Mouse (Mus musculus) forebrain, embryonic 16.5 days (tissue): Measurements from ENCODE around the gene Mbtps2. TPM values are rescaled to one million over a fixed set of nuclear protein-coding genes. Genes with fewer than 3 reads are reported as not detected.
A peak's percentile ranks its signal among the peaks of the same experiment; 100 is the strongest.

Experiments used
- ATAC-seq: fragments of 200-750 bp; cut with Nextera tagmentation; 2 replicates; pipeline ENCODE4 v1.8.0; 2017; ENCODE audit warnings: mild to moderate bottlenecking, moderate library complexity
- H3K27ac ChIP-seq: fragments of 300-500 bp; sonication (generic); 2 replicates; pipeline ENCODE4 v1.5.1; 2014; ENCODE audit warnings: low read length, control low read depth
- H3K27me3 ChIP-seq: fragments of 300-500 bp; sonication (generic); replicated peaks from 2 replicates; pipeline ENCODE4 v1.6.1; 2014; ENCODE audit warnings: low read length; ENCODE audit not compliant: control insufficient read depth, insufficient read depth
- H3K36me3 ChIP-seq: fragments of 300-500 bp; sonication (generic); 2 replicates; pipeline ENCODE4 v1.6.1; 2014; ENCODE audit not compliant: control insufficient read depth, insufficient read depth
- H3K4me1 ChIP-seq: fragments of 300-500 bp; sonication (generic); replicated peaks from 2 replicates; pipeline ENCODE4 v1.6.1; 2014; ENCODE audit warnings: low read length; ENCODE audit not compliant: control insufficient read depth, insufficient read depth
- H3K4me2 ChIP-seq: fragments of 300-500 bp; sonication (generic); 2 replicates; pipeline ENCODE4 v1.6.1; 2014; ENCODE audit warnings: mild to moderate bottlenecking, low read length, control low read depth
- H3K4me3 ChIP-seq: fragments of 300-500 bp; sonication (generic); replicated peaks from 2 replicates; pipeline ENCODE4 v1.5.1; 2014; ENCODE audit warnings: mild to moderate bottlenecking, low read length, control low read depth
- H3K9ac ChIP-seq: fragments of 300-500 bp; sonication (generic); replicated peaks from 2 replicates; pipeline ENCODE4 v1.6.1; 2014; ENCODE audit warnings: low read depth, low read length, control low read depth
- H3K9me3 ChIP-seq: fragments of 300-500 bp; sonication (generic); 2 replicates; pipeline ENCODE4 v1.6.1; 2016; ENCODE audit warnings: low read length; ENCODE audit not compliant: control insufficient read depth
- WGBS: fragments of 180-500 bp; shearing (Covaris S2); extraction: QIAGEN DNeasy Blood & Tissue Kit; methylation state at CpG from one replicate; pipeline ENCODE4 v1.1.7; 2014; 5-methylcytosine and 5-hydroxymethylcytosine counted together
- polyA plus RNA-seq: library from polyadenylated mRNA; unstranded; fragments of >200 nt; fragmentation: Nextera tagmentation; extraction: Ambion mirVana; gene quantifications from 2 replicates; pipeline ENCODE4 v1.2.1, GENCODE M21; 2015

The Mbtps2 gene
- polyA plus RNA-seq, 1 experiment from 2014 or later = 34.2 TPM

DNA sequence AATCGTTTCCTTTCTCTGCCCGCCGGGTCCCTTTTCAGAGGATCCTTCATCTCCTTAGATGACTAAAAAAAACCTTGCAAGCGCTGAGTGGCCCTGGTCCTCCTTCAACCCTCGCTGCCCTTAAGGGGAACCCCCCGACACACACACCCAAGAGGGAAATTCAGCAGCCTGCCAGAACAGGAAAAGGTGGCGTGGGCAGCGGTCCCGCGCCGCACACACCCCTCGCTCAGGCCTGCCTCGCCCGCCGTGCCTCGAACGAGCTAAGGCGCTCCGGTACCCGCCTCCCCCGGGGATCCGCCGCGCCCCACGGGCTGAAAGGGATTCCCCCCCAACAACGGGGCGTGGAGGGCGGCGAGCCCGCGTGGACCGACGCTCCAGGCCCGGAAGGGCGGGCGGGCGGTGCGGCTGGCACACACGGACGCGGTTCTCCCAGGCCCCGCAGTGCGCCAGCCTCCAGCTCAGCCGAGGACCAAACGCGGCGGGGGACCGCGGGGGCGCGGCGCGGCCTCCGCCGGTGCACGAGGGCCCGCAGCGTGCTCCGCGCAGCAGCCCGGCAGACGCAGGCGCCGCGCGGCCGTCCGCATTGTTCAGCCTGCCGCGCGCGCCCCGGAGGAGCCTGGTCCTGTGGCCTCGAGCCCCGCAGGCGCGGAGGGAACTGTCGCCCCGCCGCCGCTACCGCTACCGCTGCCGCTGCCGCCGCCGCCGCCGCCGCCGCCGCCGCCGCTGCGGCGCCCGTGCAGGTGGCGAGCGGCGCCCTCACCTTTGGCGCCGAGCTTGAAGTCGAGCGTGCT lies 107.2 kb downstream of the Mbtps2 start:
- H3K9me3 ChIP-seq = no peaks in the 10 kb centered on the region
- H3K4me2 ChIP-seq = peak overlapping the region; percentile 56
- peak overlapping the region; percentile 72 for H3K9ac ChIP-seq
- no peaks in the 10 kb centered on the region for H3K27me3 ChIP-seq
- H3K4me3 ChIP-seq = peak overlapping the region; percentile 60
- H3K27ac ChIP-seq = peak overlapping the region; percentile 94
- peak; percentile 76 for ATAC-seq
- 20% methylated on average over 60 of the region's 104 CpGs for WGBS
- H3K36me3 ChIP-seq = no peaks in the 10 kb centered on the region
- peaks cover 8% of the 10 kb centered on the region for H3K4me1 ChIP-seq

DNA sequence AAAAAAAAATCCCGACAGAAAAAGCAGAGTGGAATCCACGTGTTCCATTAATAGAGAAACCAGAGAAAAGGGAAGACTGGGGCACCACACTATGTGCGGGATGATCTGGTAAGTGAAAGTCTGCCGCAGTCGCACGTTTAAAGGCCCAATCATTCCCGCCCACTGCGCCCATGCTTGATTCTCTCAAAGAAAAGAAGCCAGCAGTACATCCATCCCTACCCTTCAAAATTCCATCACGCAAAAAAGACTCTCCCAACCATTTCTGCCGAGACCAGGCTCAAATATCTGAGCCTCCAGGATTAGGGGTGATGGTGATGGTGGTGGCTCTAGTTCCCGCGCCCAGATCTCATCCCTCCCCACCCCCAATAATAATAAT lies 107.8 kb downstream of the Mbtps2 start:
- ATAC-seq = peak; percentile 16; the same call in 1 of the 2 replicates
- H3K9me3 ChIP-seq = no peaks in the 10 kb centered on the region
- no peaks in the 10 kb centered on the region for H3K36me3 ChIP-seq
- H3K4me2 ChIP-seq = peak overlapping the region; percentile 56
- peaks cover 8% of the 10 kb centered on the region for H3K4me1 ChIP-seq
- WGBS = 14% methylated on average over 12 of the region's 12 CpGs
- H3K4me3 ChIP-seq = peak overlapping the region; percentile 60
- H3K9ac ChIP-seq = peak overlapping the region; percentile 72
- peak overlapping the region; percentile 94 for H3K27ac ChIP-seq
- no peaks in the 10 kb centered on the region for H3K27me3 ChIP-seq

DNA sequence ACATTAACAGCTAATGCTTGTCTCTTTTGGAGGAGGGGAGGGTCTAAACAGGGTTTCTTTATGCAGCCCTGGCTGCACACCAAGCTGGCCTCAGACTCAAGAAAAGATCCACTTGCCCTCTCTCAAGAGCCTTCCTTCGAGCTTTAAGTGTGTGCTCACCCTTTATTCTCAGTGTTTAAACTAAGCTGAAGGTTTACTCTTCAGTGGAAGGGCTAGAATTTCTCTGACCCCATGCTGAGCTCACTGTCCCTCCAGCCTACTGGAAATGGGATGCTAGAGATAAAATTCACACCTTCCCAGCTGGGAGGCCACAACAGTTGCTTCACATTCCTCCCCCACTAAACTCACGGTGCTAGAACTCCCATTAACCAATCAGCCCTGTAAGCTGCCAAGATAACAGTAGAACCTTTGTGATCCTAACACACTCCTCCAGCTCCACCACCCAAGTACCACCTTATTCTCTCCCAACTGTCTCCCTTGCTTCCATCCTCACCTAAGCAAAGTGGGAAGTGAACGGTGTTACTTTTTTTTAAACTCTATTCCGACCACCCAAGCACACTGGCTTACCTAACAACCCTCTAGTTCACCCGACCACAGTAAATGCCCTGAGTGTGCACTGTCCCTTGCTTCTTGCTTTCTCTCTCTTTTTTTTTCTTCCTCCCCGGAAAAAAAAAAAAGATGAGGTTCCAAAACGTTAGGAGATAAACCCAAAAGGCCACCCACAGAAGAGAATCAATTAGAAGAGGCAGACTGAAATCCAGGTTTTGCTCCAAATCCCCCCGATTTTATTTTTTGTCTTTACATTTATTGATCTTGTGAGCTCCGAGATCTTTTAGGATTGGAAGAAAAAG lies 108.4 kb downstream of the Mbtps2 start:
- Histone ChIP-seq H3K36me3 (no peaks in the 10 kb centered on the region), H3K4me3 (peak overlapping the region; percentile 60), H3K4me1 (peaks cover 8% of the 10 kb centered on the region), H3K9me3 (no peaks in the 10 kb centered on the region), H3K27me3 (no peaks in the 10 kb centered on the region), H3K4me2 (peak overlapping the region; percentile 56), H3K9ac (peak overlapping the region; percentile 72; the same call in 1 of the 2 replicates), H3K27ac (no peak overlapping the region)
- 22% methylated on average over 9 of the region's 9 CpGs for WGBS
- no peak for ATAC-seq

DNA sequence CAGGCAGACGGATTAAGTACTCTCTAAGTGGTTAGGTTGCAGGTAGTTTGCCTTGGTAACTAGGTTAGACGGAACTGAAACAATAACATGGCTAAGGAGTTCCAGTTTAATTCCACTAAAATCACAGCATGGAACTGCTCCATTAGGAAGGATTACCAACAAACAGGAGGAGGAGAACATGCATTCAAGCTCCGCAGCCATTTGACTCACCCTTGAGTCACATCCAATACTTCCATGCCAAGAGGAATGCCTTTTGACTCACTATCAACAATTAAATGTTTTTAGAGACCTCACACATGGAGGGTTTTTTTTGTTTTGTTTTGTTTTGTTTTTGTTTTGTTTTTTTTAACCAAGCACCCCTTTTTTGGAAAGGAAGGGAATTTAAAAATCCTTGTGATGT lies 109.7 kb downstream of the Mbtps2 start:
- Histone ChIP-seq H3K4me3 (no peak overlapping the region), H3K9ac (no peak overlapping the region), H3K36me3 (no peaks in the 10 kb centered on the region), H3K4me2 (no peak overlapping the region), H3K27ac (no peak overlapping the region), H3K27me3 (no peaks in the 10 kb centered on the region), H3K9me3 (no peaks in the 10 kb centered on the region), H3K4me1 (peaks cover 8% of the 10 kb centered on the region)
- ATAC-seq = no peak
- WGBS = 56% methylated on average over 3 of the region's 3 CpGs

DNA sequence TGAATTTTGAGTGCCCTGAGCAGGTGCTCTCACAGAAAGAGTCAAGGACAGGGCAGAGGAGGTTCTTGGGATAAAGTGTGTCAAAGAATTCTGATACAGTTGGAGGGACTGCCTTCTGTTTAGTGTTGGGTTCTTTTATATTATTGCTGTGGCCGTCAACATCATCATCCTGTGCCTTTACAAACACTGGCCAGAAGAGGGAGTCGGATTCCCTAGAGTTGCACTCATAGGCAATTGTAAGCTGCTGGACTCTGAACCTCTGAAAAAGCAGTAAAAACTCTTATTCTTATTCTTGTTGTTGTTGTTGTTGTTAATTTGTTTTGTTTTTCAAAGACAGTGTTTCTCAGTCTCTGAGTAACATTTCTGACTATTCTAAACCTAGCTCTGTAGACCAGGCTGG lies 111.8 kb downstream of the Mbtps2 start:
- no peaks in the 10 kb centered on the region for H3K36me3 ChIP-seq
- H3K4me2 ChIP-seq = no peak overlapping the region
- no peak overlapping the region for H3K9ac ChIP-seq
- no peak overlapping the region for H3K27ac ChIP-seq
- ATAC-seq = no peak
- no peaks in the 10 kb centered on the region for H3K27me3 ChIP-seq
- no peaks in the 10 kb centered on the region for H3K9me3 ChIP-seq
- H3K4me3 ChIP-seq = no peak overlapping the region
- peaks cover 8% of the 10 kb centered on the region for H3K4me1 ChIP-seq
- WGBS = 53% methylated on average over 2 of the region's 2 CpGs

Other genes starting within 250 kb of the Mbtps2 start
- 0.09 and 0.36 TPM in 2 replicates for gene Phex, start 183.4 kb downstream of the Mbtps2 start, polyA plus RNA-seq
- 91.3 and 99.7 TPM in 2 replicates for gene Sms, start 106.4 kb downstream of the Mbtps2 start, polyA plus RNA-seq
- gene Yy2, start 29.7 kb downstream of the Mbtps2 start, polyA plus RNA-seq = 3.1 and 3.7 TPM in 2 replicates
- gene Smpx, start 100.2 kb upstream of the Mbtps2 start, polyA plus RNA-seq = 0.29 TPM in 1 of 2 replicates, not detected in the other
- gene Klhl34, start 219.7 kb upstream of the Mbtps2 start, polyA plus RNA-seq = 2.3 and 3.1 TPM in 2 replicates